Mouse (Mus musculus) embryonic facial prominence, embryonic 11.5 days (tissue): ENCODE data around the gene 2010109A12Rik. TPM values are rescaled to one million over a fixed set of nuclear protein-coding genes. Genes with fewer than 3 reads are reported as not detected.

Source experiments
- ATAC-seq: fragments of 200-750 bp; cut with Nextera tagmentation; replicated peaks from 2 replicates; pipeline ENCODE4 v1.8.0; 2017; ENCODE audit warnings: low read depth; ENCODE audit not compliant: insufficient number of reproducible peaks, low FRiP score, low TSS enrichment
- DNase-seq: peaks from one replicate; pipeline ENCODE4 v3.0.0-alpha.2; 2015; ENCODE audit warnings: low spot score
- H3K27ac ChIP-seq: fragments of 300-500 bp; sonication (generic); replicated peaks from 2 replicates; pipeline ENCODE4 v1.5.1; 2014; ENCODE audit warnings: mild to moderate bottlenecking, low read depth, low read length, control low read depth
- H3K27me3 ChIP-seq: fragments of 300-500 bp; sonication (generic); 2 replicates; pipeline ENCODE4 v1.6.1; 2014; ENCODE audit warnings: mild to moderate bottlenecking, low read length, moderate library complexity, mixed read lengths; ENCODE audit not compliant: control insufficient read depth, insufficient read depth
- H3K36me3 ChIP-seq: fragments of 300-500 bp; sonication (generic); replicated peaks from 2 replicates; pipeline ENCODE4 v1.6.1; 2014; ENCODE audit warnings: low read depth, mild to moderate bottlenecking, low read length, moderate library complexity, mixed read lengths; ENCODE audit not compliant: control insufficient read depth, insufficient read depth
- H3K4me1 ChIP-seq: fragments of 300-500 bp; sonication (generic); 2 replicates; pipeline ENCODE4 v1.6.1; 2014; ENCODE audit warnings: low read length, mixed read lengths; ENCODE audit not compliant: control insufficient read depth, insufficient read depth
- H3K4me2 ChIP-seq: fragments of 300-500 bp; sonication (generic); 2 replicates; pipeline ENCODE4 v1.6.1; 2014; ENCODE audit warnings: low read depth, mild to moderate bottlenecking, control low read depth, low read length, moderate library complexity
- H3K4me3 ChIP-seq: fragments of 300-500 bp; sonication (generic); 2 replicates; pipeline ENCODE4 v1.5.1; 2014; ENCODE audit warnings: low read depth, low read length, control low read depth
- H3K9ac ChIP-seq: fragments of 300-500 bp; sonication (generic); replicated peaks from 2 replicates; pipeline ENCODE4 v1.6.1; 2014; ENCODE audit warnings: mild to moderate bottlenecking, control low read depth, low read length
- H3K9me3 ChIP-seq: fragments of 300-500 bp; sonication (generic); replicated peaks from 2 replicates; pipeline ENCODE4 v1.6.1; 2016; ENCODE audit warnings: mild to moderate bottlenecking, low read length, inconsistent platforms, mixed read lengths; ENCODE audit not compliant: control insufficient read depth
- WGBS: fragments of 180-500 bp; shearing (Covaris S2); extraction: QIAGEN DNeasy Blood & Tissue Kit; methylation state at CpG from one replicate; pipeline ENCODE4 v1.1.7; 2014; 5-methylcytosine and 5-hydroxymethylcytosine counted together
- polyA plus RNA-seq: library from polyadenylated mRNA; unstranded; fragments of >200 nt; fragmentation: Nextera tagmentation; extraction: Ambion mirVana; gene quantifications from 2 replicates; pipeline ENCODE4 v1.2.1, GENCODE M21; 2014

2010109A12Rik gene
- polyA plus RNA-seq, 1 experiment from 2014 or later = 1.4 TPM

DNA sequence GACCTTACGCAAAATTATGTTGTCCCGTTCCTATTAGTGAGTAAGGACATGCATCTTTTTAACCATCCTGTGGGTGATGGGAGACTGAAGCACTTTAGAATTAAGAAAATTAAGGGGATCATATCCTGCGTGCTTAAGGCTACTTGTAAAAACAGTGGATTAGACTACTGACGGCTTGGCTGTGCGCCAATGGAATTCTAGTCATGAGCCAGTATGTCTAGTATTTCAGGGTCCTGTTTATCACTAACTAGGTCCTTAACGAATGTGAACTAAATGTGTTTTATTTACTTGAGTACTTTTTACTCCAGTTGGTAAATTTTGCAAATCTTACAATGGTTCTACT lies 659 bp downstream of the 2010109A12Rik start:
- 5% methylated on average over 6 of the region's 6 CpGs for WGBS
- ATAC-seq (peak; percentile 11), DNase-seq (peak; percentile 63)
- no peak overlapping the region; the same call in 1 of the 2 replicates for H3K27ac ChIP-seq
- no peaks in the 10 kb centered on the region for H3K9me3 ChIP-seq
- H3K4me2 ChIP-seq = peak overlapping the region; percentile 30
- no peaks in the 10 kb centered on the region for H3K36me3 ChIP-seq
- H3K9ac ChIP-seq = peak overlapping the region; percentile 18
- H3K4me3 ChIP-seq = peak overlapping the region; percentile 94
- H3K27me3 ChIP-seq = no peaks in the 10 kb centered on the region
- H3K4me1 ChIP-seq = no peaks in the 10 kb centered on the region

DNA sequence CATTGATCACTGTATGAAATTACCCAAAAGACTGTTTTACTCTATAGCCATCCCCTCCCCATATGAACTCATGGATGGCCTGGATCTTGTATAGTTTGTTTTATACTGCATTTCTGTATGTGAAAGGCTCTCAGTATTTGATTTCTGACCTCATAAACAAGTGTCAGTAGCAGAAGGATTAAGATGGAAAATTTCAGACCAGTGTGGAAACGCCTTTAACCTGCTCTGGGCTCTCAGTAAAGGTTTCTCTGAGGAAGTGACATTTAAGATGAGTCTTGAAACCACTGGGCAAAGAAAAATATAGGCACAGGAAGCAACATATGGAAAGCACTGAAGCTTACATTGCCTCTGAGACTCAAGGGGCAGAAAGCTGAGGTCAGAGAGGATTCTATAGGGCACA lies 1.2 kb downstream of the 2010109A12Rik start:
- WGBS = 50% methylated on average over 1 of the region's 1 CpGs

DNA sequence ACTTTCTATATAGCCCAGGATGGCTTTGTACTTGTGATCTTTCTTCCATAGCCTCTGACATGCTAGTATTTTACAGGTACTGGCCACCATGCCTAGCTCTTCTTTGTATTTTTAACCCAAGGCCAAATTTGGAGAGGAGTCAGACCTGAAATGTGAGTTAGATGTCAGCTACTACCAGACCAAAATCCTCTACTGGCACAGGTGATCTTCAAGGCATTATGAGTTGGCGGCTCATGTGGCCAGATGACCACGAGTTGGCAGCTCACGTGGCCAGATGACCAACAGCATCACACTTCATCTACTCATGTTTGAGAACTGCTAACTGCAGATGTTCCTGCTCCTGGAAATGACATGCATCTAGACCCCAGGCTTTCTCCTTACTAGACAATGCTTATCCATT lies 12.1 kb downstream of the 2010109A12Rik start:
- Histone ChIP-seq H3K36me3 (no peaks in the 10 kb centered on the region), H3K9ac (no peak overlapping the region), H3K4me2 (no peak overlapping the region), H3K4me1 (no peaks in the 10 kb centered on the region), H3K27ac (no peak overlapping the region), H3K27me3 (no peaks in the 10 kb centered on the region), H3K4me3 (no peak overlapping the region), H3K9me3 (no peaks in the 10 kb centered on the region)
- DNase-seq (no peak), ATAC-seq (no peak)
- 91% methylated on average over 3 of the region's 3 CpGs for WGBS

More for the DNA sequence above, 1.2 kb downstream of the 2010109A12Rik start:
- no peaks in the 10 kb centered on the region for H3K4me1 ChIP-seq
- no peaks in the 10 kb centered on the region for H3K9me3 ChIP-seq
- H3K27me3 ChIP-seq = no peaks in the 10 kb centered on the region
- H3K4me3 ChIP-seq = no peak overlapping the region
- no peak overlapping the region; the same call in 1 of the 2 replicates for H3K27ac ChIP-seq
- ATAC-seq (no peak), DNase-seq (no peak)
- 0 out of 2 replicates have a peak overlapping the region, but pooled peaks have one; percentile 7 for H3K4me2 ChIP-seq
- no peaks in the 10 kb centered on the region for H3K36me3 ChIP-seq
- no peak overlapping the region for H3K9ac ChIP-seq

DNA sequence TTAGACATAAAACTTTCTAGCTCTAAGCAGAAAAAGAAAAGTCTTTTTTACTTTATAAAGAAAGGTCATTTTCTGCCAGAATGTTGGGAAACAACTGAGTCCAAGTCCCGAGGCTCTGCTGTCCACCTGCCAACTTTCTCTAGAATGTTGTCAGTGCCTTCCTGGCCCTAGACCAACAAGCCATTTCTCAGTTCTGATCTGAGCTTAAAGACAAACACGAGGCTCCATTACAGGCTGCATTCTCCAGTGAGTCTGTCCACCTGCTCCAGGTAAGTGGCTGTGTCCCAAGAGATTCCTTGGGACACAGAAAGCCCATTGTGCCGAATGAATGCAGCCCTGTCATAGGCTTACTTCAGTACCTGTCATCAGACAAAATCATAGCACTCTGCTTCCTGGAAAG lies 15.3 kb downstream of the 2010109A12Rik start:
- H3K27me3 ChIP-seq = no peaks in the 10 kb centered on the region
- DNase-seq (no peak), ATAC-seq (no peak)
- H3K9me3 ChIP-seq = no peaks in the 10 kb centered on the region
- WGBS = 67% methylated on average over 3 of the region's 3 CpGs
- no peaks in the 10 kb centered on the region for H3K4me1 ChIP-seq
- no peak overlapping the region for H3K4me2 ChIP-seq
- no peak overlapping the region for H3K9ac ChIP-seq
- no peak overlapping the region for H3K27ac ChIP-seq
- H3K4me3 ChIP-seq = no peak overlapping the region
- no peaks in the 10 kb centered on the region for H3K36me3 ChIP-seq

DNA sequence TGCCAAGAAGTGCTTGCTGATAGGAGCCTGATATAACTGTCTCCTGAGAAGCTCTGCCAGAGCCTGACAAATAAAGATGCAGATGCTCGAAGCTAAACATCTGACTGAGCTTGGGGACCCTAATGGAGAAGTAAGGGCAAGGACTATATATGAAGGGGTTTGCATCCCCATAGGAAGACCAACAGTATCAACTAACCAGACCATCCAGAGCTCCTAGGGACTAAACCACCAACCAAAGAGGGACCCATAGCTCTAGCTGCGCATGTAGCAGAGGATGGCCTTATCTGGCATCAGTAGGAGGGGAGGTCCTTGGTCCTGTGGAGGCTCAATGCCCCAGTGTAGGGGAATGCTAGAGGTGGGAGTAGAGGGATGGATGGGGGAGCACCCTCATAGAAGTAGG lies 18.2 kb downstream of the 2010109A12Rik start:
- DNase-seq (no peak), ATAC-seq (no peak)
- WGBS = 80% methylated on average over 2 of the region's 2 CpGs
- Histone ChIP-seq H3K4me2 (no peak overlapping the region), H3K9me3 (no peaks in the 10 kb centered on the region), H3K36me3 (no peaks in the 10 kb centered on the region), H3K4me1 (no peaks in the 10 kb centered on the region), H3K9ac (no peak overlapping the region), H3K27ac (no peak overlapping the region), H3K27me3 (no peaks in the 10 kb centered on the region), H3K4me3 (no peak overlapping the region)

DNA sequence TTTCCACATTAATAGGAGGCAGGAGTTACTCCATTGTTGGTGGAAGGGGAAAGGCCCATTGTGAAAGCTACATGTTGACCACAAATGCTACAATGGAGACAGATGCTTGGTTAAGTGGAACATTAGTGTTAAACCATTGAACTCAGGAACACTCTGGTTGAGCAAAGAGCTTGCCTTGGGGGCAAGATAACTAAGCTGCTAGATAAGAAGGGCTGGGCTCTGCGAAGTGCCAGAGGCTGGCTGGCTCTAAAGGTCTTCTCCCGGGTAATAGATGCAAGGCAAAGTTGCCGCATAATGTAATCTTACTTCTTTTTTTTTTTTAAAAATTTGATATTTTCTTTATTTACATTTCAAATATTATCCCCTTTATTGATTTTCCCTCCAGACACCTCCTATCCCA lies 20.8 kb downstream of the 2010109A12Rik start:
- Histone ChIP-seq H3K4me3 (no peak overlapping the region), H3K4me2 (no peak overlapping the region), H3K9ac (no peak overlapping the region), H3K36me3 (no peaks in the 10 kb centered on the region), H3K9me3 (no peaks in the 10 kb centered on the region), H3K27ac (no peak overlapping the region), H3K4me1 (no peaks in the 10 kb centered on the region), H3K27me3 (no peaks in the 10 kb centered on the region)
- 93% methylated on average over 3 of the region's 3 CpGs for WGBS
- DNase-seq = no peak
- no peak for ATAC-seq

DNA sequence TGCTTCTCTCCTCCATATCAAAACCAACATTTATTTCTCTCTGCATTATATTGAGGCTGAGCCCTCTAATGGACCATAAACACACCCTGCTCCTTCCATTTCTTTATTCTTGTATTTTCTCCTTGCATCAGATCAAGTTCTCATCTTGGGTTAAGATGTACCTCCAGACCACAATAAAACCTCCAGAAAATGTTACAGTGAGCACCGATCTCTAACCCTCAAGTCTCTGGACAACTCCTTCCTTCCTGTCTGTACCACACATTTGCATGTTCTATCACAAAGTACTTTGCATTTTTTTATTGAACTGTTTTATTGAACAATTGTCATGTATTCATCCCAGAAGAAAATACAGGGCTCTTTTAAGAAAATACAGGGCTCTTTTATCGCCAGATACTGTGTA lies 23.2 kb downstream of the 2010109A12Rik start:
- Histone ChIP-seq H3K4me3 (no peak overlapping the region), H3K4me2 (no peak overlapping the region), H3K27ac (no peak overlapping the region), H3K4me1 (no peaks in the 10 kb centered on the region), H3K36me3 (no peaks in the 10 kb centered on the region), H3K27me3 (no peaks in the 10 kb centered on the region), H3K9me3 (no peaks in the 10 kb centered on the region), H3K9ac (no peak overlapping the region)
- WGBS = 78% methylated on average over 2 of the region's 2 CpGs
- no peak for ATAC-seq
- DNase-seq = no peak

DNA sequence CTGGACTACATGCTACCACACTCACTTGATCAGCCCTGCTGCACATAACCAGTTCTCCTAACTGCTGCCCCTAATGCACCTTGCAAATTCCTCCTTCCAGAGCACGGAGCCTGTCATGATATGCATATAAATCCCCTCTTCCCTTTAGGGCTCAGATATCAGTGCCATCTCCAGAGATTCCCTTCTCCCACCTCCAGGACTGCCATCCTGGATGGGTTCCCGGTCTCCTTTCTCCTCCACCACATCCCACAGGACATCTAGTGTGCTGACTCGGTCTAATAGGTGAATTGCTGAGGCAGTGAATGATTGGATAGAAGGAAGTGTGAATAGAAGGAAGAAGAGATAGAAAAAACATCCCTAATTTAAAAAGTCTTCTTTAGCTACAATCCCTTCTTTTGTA lies 25.4 kb downstream of the 2010109A12Rik start:
- no peak for DNase-seq
- no peak overlapping the region for H3K4me3 ChIP-seq
- WGBS = 77% methylated on average over 3 of the region's 3 CpGs
- H3K4me1 ChIP-seq = no peaks in the 10 kb centered on the region
- no peaks in the 10 kb centered on the region for H3K27me3 ChIP-seq
- no peak overlapping the region for H3K27ac ChIP-seq
- H3K36me3 ChIP-seq = no peaks in the 10 kb centered on the region
- no peak overlapping the region for H3K9ac ChIP-seq
- H3K4me2 ChIP-seq = no peak overlapping the region
- no peak for ATAC-seq
- no peaks in the 10 kb centered on the region for H3K9me3 ChIP-seq
